ENCODE assay signal across 11 mouse cellular contexts in genomic region chr4:57867454-57867853, GRCm38 (mm10). TPM values are rescaled to one million over a fixed set of nuclear protein-coding genes. Genes with fewer than 3 reads are reported as not detected.
A peak's percentile ranks its signal among the peaks of the same experiment; 100 is the strongest.
DNase-seq lines count a peak whose midpoint lies in the region; ATAC-seq and TF ChIP-seq lines count a peak whose summit lies in the region.
"Had no signal": no experiment of that assay in that cellular context is flagged by ENCODE, and none has a peak within 500 bp of the region (broad histone marks: within the 10 kb centered on the region; RNA-seq: fewer than 3 reads in every experiment).

No protein-coding gene starts in this region.

- H3K4me3 ChIP-seq in neural tube, embryonic 13.5 days, result no peak overlapping the region
- no peak overlapping the region for H3K4me3 ChIP-seq in embryonic fibroblast, embryonic 13.5 days (ENCODE audit: insufficient read depth, low read length)
- H3K4me3 ChIP-seq: heart, embryonic 12.5 days had no signal

- intact Hi-C loops in heart, postnatal 25 days (cut with DNase I), result no loop called here

- peak; percentile 96 for DNase-seq in heart, adult 11 months
- DNase-seq in heart, postnatal 25 days (ENCODE audit: low spot score), result no peak
- no peak for DNase-seq in neural tube, embryonic 10.5 days (ENCODE audit: extremely low spot score, low spot score)
- peak; percentile 48 for DNase-seq in thymus, postnatal 25 days
- DNase-seq in cerebellum, postnatal 25 days, result no peak
- DNase-seq in left cerebral cortex, adult 9 months (ENCODE audit: low spot score in 2 of 2), result no peak
- DNase-seq: kidney, postnatal 10 days had no signal

- H3K27me3 ChIP-seq in neural tube, embryonic 13.5 days, result no peaks in the 10 kb centered on the region
- H3K27me3 ChIP-seq: heart, embryonic 12.5 days had no signal

- ATAC-seq in neural tube, embryonic 13.5 days (ENCODE audit: low read depth), result no peak

- 0 out of 2 replicates have a peak overlapping the region, but pooled peaks have one; percentile 33 for H3K27ac ChIP-seq in neural tube, embryonic 13.5 days (replicated peaks)
- peak overlapping the region; percentile 87 for H3K27ac ChIP-seq in embryonic fibroblast, embryonic 13.5 days (ENCODE audit: insufficient read depth, low read length)

- H3K9me3 ChIP-seq in neural tube, embryonic 13.5 days, result no peaks in the 10 kb centered on the region
- H3K9me3 ChIP-seq: heart, embryonic 12.5 days had no signal

- no peaks in the 10 kb centered on the region for H3K36me3 ChIP-seq in neural tube, embryonic 13.5 days
- H3K36me3 ChIP-seq: G1E had no signal

- 26% methylated on average over 10 of the region's 10 CpGs for WGBS in neural tube, embryonic 13.5 days

- peak overlapping the region; percentile 16; the same call in 1 of the 2 replicates for H3K4me2 ChIP-seq in neural tube, embryonic 13.5 days
- H3K4me2 ChIP-seq: heart, embryonic 12.5 days had no signal

- H3K9ac ChIP-seq in neural tube, embryonic 13.5 days, result no peak overlapping the region
- H3K9ac ChIP-seq: heart, embryonic 12.5 days had no signal

- TF ChIP-seq POLR2A in embryonic fibroblast, embryonic 13.5 days (IDR thresholded peaks at IDR 0.05; ENCODE audit: low read depth, low read length), result no peak

- TF ChIP-seq CTCF in embryonic fibroblast, embryonic 13.5 days (IDR thresholded peaks at IDR 0.05; ENCODE audit: borderline replicate concordance, insufficient read depth, low read length), result no peak

- H3K4me1 ChIP-seq in neural tube, embryonic 13.5 days (replicated peaks), result peaks cover 25% of the 10 kb centered on the region
- peaks cover 17% of the 10 kb centered on the region for H3K4me1 ChIP-seq in embryonic fibroblast, embryonic 13.5 days (ENCODE audit: control insufficient read depth, insufficient read depth, low read length)

RNA-seq across cellular contexts. Expression of gene D630039A03Rik, which starts 48.6 kb away (rescaled TPM):
- total RNA-seq in heart, postnatal 25 days (2021), result under 1 TPM; 0.26 to 0.28 TPM
- polyA plus RNA-seq in neural tube, embryonic 13.5 days (2015; fragmentation: Nextera tagmentation; extraction: Ambion mirVana), result 0.23 and 0.35 TPM in 2 replicates
- not detected in 2 replicates for polyA plus RNA-seq in embryonic fibroblast, embryonic 13.5 days (2011; ENCODE audit: insufficient read length, low read depth, missing spikeins)
- polyA plus RNA-seq: G1E had no signal

Comparison
In these comparisons a context has a peak if more than half of its experiments do, and no peak if none do; other contexts are left out.
1. DNase-seq: peak in heart, adult 11 months (single experiment) and thymus, postnatal 25 days (single experiment); none in heart, postnatal 25 days (single experiment), neural tube, embryonic 10.5 days (single experiment), cerebellum, postnatal 25 days (0 of 2) and left cerebral cortex, adult 9 months (0 of 2).